Mouse (Mus musculus): Measurements from ENCODE around the gene Gm3415. TPM values are rescaled to one million over a fixed set of nuclear protein-coding genes. Genes with fewer than 3 reads are reported as not detected.
"Not testable (repeated sequence)": the region's sequence is repeated elsewhere in the genome, so short reads cannot be mapped to it uniquely, and the experiment has no call there.

Gm3415 gene
- not detected in 2 replicates for polyA plus RNA-seq (2015; fragmentation: Nextera tagmentation; extraction: Ambion mirVana)

GRCm38 (mm10) chr5:146555836-146556235 is at the start of gene Gm3415:
Gm3415 (plus strand) TSS chr5:146556136.
- not testable (repeated sequence) for H3K4me2 ChIP-seq (replicated peaks); H3K27me3 ChIP-seq; H3K36me3 ChIP-seq; ATAC-seq (replicated peaks); H3K27ac ChIP-seq (replicated peaks); H3K4me1 ChIP-seq; H3K4me3 ChIP-seq; H3K9ac ChIP-seq (replicated peaks); H3K9me3 ChIP-seq
- no CpG with 5 or more reads among the region's 3 CpGs for WGBS

- not testable (repeated sequence) for ATAC-seq (replicated peaks)
- 93% methylated on average over 2 of the region's 5 CpGs for WGBS
Observed at GRCm38 (mm10) chr5:146513823-146514222, 42.1 kb upstream of the Gm3415 start, which contains the start of gene Gm3402. Gm3402 (plus strand) TSS chr5:146514123.

GRCm38 (mm10) chr5:146525501-146525900 is 30.4 kb upstream of the Gm3415 start, which contains the start of gene Gm3404:
Gm3404 (plus strand) TSS chr5:146525801.
- not testable (repeated sequence) for H3K4me1 ChIP-seq; H3K36me3 ChIP-seq; H3K27ac ChIP-seq (replicated peaks); H3K27me3 ChIP-seq; H3K4me2 ChIP-seq (replicated peaks); H3K9me3 ChIP-seq; H3K9ac ChIP-seq (replicated peaks); ATAC-seq (replicated peaks); H3K4me3 ChIP-seq
- 95% methylated on average over 3 of the region's 3 CpGs for WGBS

More at GRCm38 (mm10) chr5:146513823-146514222, 42.1 kb upstream of the Gm3415 start, which contains the start of gene Gm3402:
- H3K9ac ChIP-seq (replicated peaks); H3K27me3 ChIP-seq; H3K4me3 ChIP-seq; H3K4me2 ChIP-seq (replicated peaks); H3K27ac ChIP-seq (replicated peaks); H3K36me3 ChIP-seq; H3K4me1 ChIP-seq; H3K9me3 ChIP-seq: not testable (repeated sequence)

- H3K4me2 ChIP-seq (replicated peaks); H3K9me3 ChIP-seq; H3K9ac ChIP-seq (replicated peaks); H3K36me3 ChIP-seq; ATAC-seq (replicated peaks); H3K4me3 ChIP-seq; H3K4me1 ChIP-seq; H3K27ac ChIP-seq (replicated peaks); H3K27me3 ChIP-seq: not testable (repeated sequence)
- WGBS: 100% methylated on average over 3 of the region's 3 CpGs
Observed at GRCm38 (mm10) chr5:146537347-146537746, 18.6 kb upstream of the Gm3415 start, which contains the start of gene Gm3409. Gm3409 (plus strand) TSS chr5:146537647.

GRCm38 (mm10) chr5:146564259-146564658 is 8.3 kb downstream of the Gm3415 start:
- Histone ChIP-seq H3K4me3 (no peak overlapping the region), H3K4me2 (replicated peaks) (no peak overlapping the region), H3K4me1 (no peaks in the 10 kb centered on the region), H3K27me3 (no peaks in the 10 kb centered on the region), H3K9ac (replicated peaks) (no peak overlapping the region), H3K9me3 (peaks cover 2% of the 10 kb centered on the region; the same call in 1 of the 2 replicates), H3K36me3 (no peaks in the 10 kb centered on the region), H3K27ac (replicated peaks) (no peak overlapping the region)
- no peak for ATAC-seq (replicated peaks)
- WGBS: 81% methylated on average over 1 of the region's 1 CpGs

- Histone ChIP-seq H3K27ac (replicated peaks) (no peak overlapping the region), H3K27me3 (no peaks in the 10 kb centered on the region), H3K4me1 (peaks cover 6% of the 10 kb centered on the region; the same call in 1 of the 2 replicates), H3K9me3 (peaks cover 2% of the 10 kb centered on the region; the same call in 1 of the 2 replicates), H3K4me2 (replicated peaks) (no peak overlapping the region), H3K36me3 (no peaks in the 10 kb centered on the region), H3K9ac (replicated peaks) (no peak overlapping the region), H3K4me3 (no peak overlapping the region)
- no peak for ATAC-seq (replicated peaks)
- 71% methylated on average over 4 of the region's 4 CpGs for WGBS
Observed at GRCm38 (mm10) chr5:146567054-146567453, 11.1 kb downstream of the Gm3415 start.

GRCm38 (mm10) chr5:146570179-146570578 is 14.2 kb downstream of the Gm3415 start:
- H3K36me3 ChIP-seq; ATAC-seq (replicated peaks); H3K27ac ChIP-seq (replicated peaks); H3K9me3 ChIP-seq; H3K27me3 ChIP-seq; H3K4me3 ChIP-seq; H3K4me2 ChIP-seq (replicated peaks); H3K9ac ChIP-seq (replicated peaks); H3K4me1 ChIP-seq: not testable (repeated sequence)
- 89% methylated on average over 6 of the region's 6 CpGs for WGBS

GRCm38 (mm10) chr5:146571830-146572734 is 16.1 kb downstream of the Gm3415 start:
- H3K36me3 ChIP-seq; H3K9me3 ChIP-seq; H3K4me3 ChIP-seq; H3K27me3 ChIP-seq; H3K4me2 ChIP-seq (replicated peaks); H3K9ac ChIP-seq (replicated peaks); H3K4me1 ChIP-seq: not testable (repeated sequence)
- 28% methylated on average over 6 of the region's 6 CpGs for WGBS
- ATAC-seq (replicated peaks): peak; percentile 97
- peak overlapping the region; percentile 71 for H3K27ac ChIP-seq (replicated peaks)

- not testable (repeated sequence) for ATAC-seq (replicated peaks); H3K9me3 ChIP-seq; H3K4me3 ChIP-seq; H3K27me3 ChIP-seq; H3K9ac ChIP-seq (replicated peaks); H3K4me2 ChIP-seq (replicated peaks); H3K4me1 ChIP-seq; H3K36me3 ChIP-seq
- H3K27ac ChIP-seq (replicated peaks): peak overlapping the region; percentile 71
- WGBS: 96% methylated on average over 4 of the region's 4 CpGs
Observed at GRCm38 (mm10) chr5:146572735-146573042, 16.8 kb downstream of the Gm3415 start.

- Histone ChIP-seq H3K27ac (replicated peaks) (no peak overlapping the region), H3K9ac (replicated peaks) (no peak overlapping the region), H3K9me3 (no peaks in the 10 kb centered on the region), H3K36me3 (no peaks in the 10 kb centered on the region), H3K4me2 (replicated peaks) (no peak overlapping the region), H3K27me3 (no peaks in the 10 kb centered on the region), H3K4me1 (peaks cover 3% of the 10 kb centered on the region; the same call in 1 of the 2 replicates), H3K4me3 (no peak overlapping the region)
- 87% methylated on average over 3 of the region's 3 CpGs for WGBS
- no peak for ATAC-seq (replicated peaks)
Observed at GRCm38 (mm10) chr5:146576668-146577067, 20.7 kb downstream of the Gm3415 start.

- Histone ChIP-seq H3K4me2 (replicated peaks) (peak overlapping the region; percentile 79), H3K36me3 (no peaks in the 10 kb centered on the region), H3K4me3 (peak overlapping the region; percentile 57), H3K27me3 (peaks cover 22% of the 10 kb centered on the region), H3K4me1 (peaks cover 20% of the 10 kb centered on the region), H3K27ac (replicated peaks) (peak overlapping the region; percentile 16; the same call in 1 of the 2 replicates), H3K9me3 (no peaks in the 10 kb centered on the region), H3K9ac (replicated peaks) (peak overlapping the region; percentile 67)
- no peak for ATAC-seq (replicated peaks)
- 3% methylated on average over 10 of the region's 10 CpGs for WGBS
Observed at GRCm38 (mm10) chr5:146584156-146584477, 28.2 kb downstream of the Gm3415 start.

GRCm38 (mm10) chr5:146584478-146585306 is 28.8 kb downstream of the Gm3415 start, which contains the start of gene Gpr12:
Gpr12 (minus strand) TSS chr5:146585239.
- Histone ChIP-seq H3K9me3 (no peaks in the 10 kb centered on the region), H3K27ac (replicated peaks) (peak within 1 kb of the TSS; percentile 16; the same call in 1 of the 2 replicates), H3K4me3 (peak within 1 kb of the TSS; percentile 57), H3K4me1 (peaks cover 20% of the 10 kb centered on the region), H3K4me2 (replicated peaks) (peak within 1 kb of the TSS; percentile 79), H3K27me3 (peaks cover 22% of the 10 kb centered on the region), H3K36me3 (no peaks in the 10 kb centered on the region), H3K9ac (replicated peaks) (peak within 1 kb of the TSS; percentile 67)
- ATAC-seq (replicated peaks): peak; percentile 81
- under 1% methylated on average over 64 of the region's 64 CpGs for WGBS
